Mouse (Mus musculus) midbrain, postnatal 0 days (tissue): ENCODE results near the gene Rnf31. TPM values are rescaled to one million over a fixed set of nuclear protein-coding genes. Genes with fewer than 3 reads are reported as not detected.

ENCODE experiments used
- ATAC-seq: fragments of 200-750 bp; cut with Nextera tagmentation; 2 replicates; pipeline ENCODE4 v1.8.0; 2017; ENCODE audit warnings: moderate number of reproducible peaks, mild to moderate bottlenecking, moderate TSS enrichment, moderate library complexity; ENCODE audit not compliant: low FRiP score
- DNase-seq: peaks from one replicate; pipeline ENCODE4 v3.0.0-alpha.2; 2015; ENCODE audit warnings: low spot score
- H3K27ac ChIP-seq: fragments of 300-500 bp; sonication (generic); 2 replicates; pipeline ENCODE4 v1.5.1; 2014; ENCODE audit warnings: low read depth, mild to moderate bottlenecking, low read length, mixed read lengths
- H3K27me3 ChIP-seq: fragments of 300-500 bp; sonication (generic); 2 replicates; pipeline ENCODE4 v1.6.1; 2014; ENCODE audit warnings: low read length, control low read depth, mixed read lengths; ENCODE audit not compliant: insufficient read depth
- H3K36me3 ChIP-seq: fragments of 300-500 bp; sonication (generic); 2 replicates; pipeline ENCODE4 v1.6.1; 2014; ENCODE audit warnings: low read length, control low read depth, mixed read lengths; ENCODE audit not compliant: insufficient read depth
- H3K4me1 ChIP-seq: fragments of 300-500 bp; sonication (generic); 2 replicates; pipeline ENCODE4 v1.6.1; 2014; ENCODE audit warnings: mild to moderate bottlenecking, control low read depth, antibody characterized with exemption, low read length, mixed read lengths; ENCODE audit not compliant: insufficient read depth
- H3K4me2 ChIP-seq: fragments of 300-500 bp; sonication (generic); 2 replicates; pipeline ENCODE4 v1.6.1; 2014; ENCODE audit warnings: low read depth, mild to moderate bottlenecking, low read length, mixed read lengths; ENCODE audit not compliant: poor library complexity, severe bottlenecking
- H3K4me3 ChIP-seq: fragments of 300-500 bp; sonication (generic); 2 replicates; pipeline ENCODE4 v1.5.1; 2014; ENCODE audit warnings: low read depth, mild to moderate bottlenecking, low read length, moderate library complexity
- H3K9ac ChIP-seq: fragments of 300-500 bp; sonication (generic); replicated peaks from 2 replicates; pipeline ENCODE4 v1.6.1; 2014; ENCODE audit warnings: mild to moderate bottlenecking, low read length, moderate library complexity, mixed read lengths; ENCODE audit not compliant: poor library complexity, severe bottlenecking
- H3K9me3 ChIP-seq: fragments of 300-500 bp; sonication (generic); 2 replicates; pipeline ENCODE4 v1.6.1; 2016; ENCODE audit warnings: low read length, control low read depth
- CTCF ChIP-seq: IDR thresholded peaks from 2 replicates; pipeline ENCODE4 v1.5.1; 2016; ENCODE audit warnings: antibody characterized with exemption, mild to moderate bottlenecking
- WGBS: fragments of 180-500 bp; shearing (Covaris S2); extraction: QIAGEN DNeasy Blood & Tissue Kit; methylation state at CpG from one replicate; pipeline ENCODE4 v1.1.7; 2014; 5-methylcytosine and 5-hydroxymethylcytosine counted together
- polyA plus RNA-seq: library from polyadenylated mRNA; unstranded; fragments of >200 nt; fragmentation: Nextera tagmentation; extraction: Ambion mirVana; gene quantifications from 2 replicates; pipeline ENCODE4 v1.2.1, GENCODE M21; 2015
- total RNA-seq: library from RNA; depleted of rRNA; stranded (reverse); fragments of >200 nt; gene quantifications from 2 replicates; pipeline ENCODE4 v1.2.3, GENCODE M21; 2014

The Rnf31 gene
- total and polyA plus RNA-seq, 2 experiments from 2014 or later, result 20.4 to 26.7 TPM

DNA sequence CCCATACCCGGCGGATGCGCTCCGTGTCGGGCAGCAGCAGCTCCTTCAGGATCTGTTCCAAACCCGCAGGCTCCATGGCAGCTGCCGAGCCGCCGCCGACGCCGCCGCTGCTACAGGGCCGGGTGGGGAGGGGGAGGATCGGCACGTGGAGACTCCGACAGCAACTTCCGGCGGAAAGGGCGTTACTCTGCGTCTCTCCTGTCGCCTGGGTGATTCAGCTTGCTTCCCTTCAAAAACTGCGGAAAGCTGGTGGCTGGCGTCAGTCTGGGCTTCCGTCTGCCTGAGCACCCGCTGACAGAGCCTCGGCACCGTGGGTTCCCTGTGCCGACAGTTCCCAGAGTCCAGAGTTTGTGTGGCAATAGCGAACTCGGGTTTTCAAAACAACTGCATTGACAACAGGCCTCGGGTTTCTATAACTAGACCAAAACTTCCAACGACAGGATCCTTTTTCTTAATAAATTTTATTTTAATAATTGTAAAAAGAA, 44.1 kb downstream of the Rnf31 start, which contains the start of gene Ipo4:
TSS of gene Ipo4 (minus strand) at position 435 of the 485 bp plus-strand sequence.
- TF ChIP-seq CTCF, result no peak
- H3K9me3 ChIP-seq, result no peaks in the 10 kb centered on the region
- H3K4me2 ChIP-seq, result peak within 1 kb of the TSS; percentile 91
- peaks cover 56% of the 10 kb centered on the region for H3K36me3 ChIP-seq
- H3K27me3 ChIP-seq, result no peaks in the 10 kb centered on the region
- peak within 1 kb of the TSS; percentile 71 for H3K4me3 ChIP-seq
- peak within 1 kb of the TSS; percentile 80 for H3K9ac ChIP-seq
- DNase-seq, result peak; percentile 95
- peak within 1 kb of the TSS; percentile 63 for H3K27ac ChIP-seq
- peak; percentile 88 for ATAC-seq
- 2% methylated on average over 33 of the region's 33 CpGs for WGBS
- peaks cover 6% of the 10 kb centered on the region; the same call in 1 of the 2 replicates for H3K4me1 ChIP-seq

DNA sequence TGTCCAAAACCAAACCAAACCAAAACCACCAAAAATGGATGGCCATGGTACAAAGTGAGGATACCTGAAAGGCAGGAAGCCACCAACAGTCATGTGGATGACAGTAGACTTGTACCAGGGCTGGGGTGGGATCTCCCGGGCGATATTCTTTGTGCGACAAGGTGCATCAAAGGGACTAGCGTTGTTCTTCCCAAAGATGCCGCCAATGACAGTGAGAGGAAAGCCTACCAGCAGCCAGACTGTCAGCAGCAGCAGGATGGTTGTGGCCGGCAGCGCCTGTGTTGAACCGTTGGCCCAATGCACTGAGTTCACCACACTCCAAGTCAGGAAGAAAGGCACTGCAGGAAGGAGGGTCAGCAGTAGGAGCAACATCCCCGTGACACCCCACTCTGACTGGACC, 46.3 kb downstream of the Rnf31 start, which contains the start of gene Gm49378:
TSS of gene Gm49378 (minus strand) at position 101 of the 400 bp plus-strand sequence.
- H3K4me2 ChIP-seq, result no peak within 1 kb of the TSS
- WGBS, result 95% methylated on average over 9 of the region's 9 CpGs
- H3K27ac ChIP-seq, result no peak within 1 kb of the TSS
- no peak for ATAC-seq
- TF ChIP-seq CTCF, result no peak
- DNase-seq, result no peak
- no peaks in the 10 kb centered on the region for H3K9me3 ChIP-seq
- no peak within 1 kb of the TSS for H3K9ac ChIP-seq
- H3K4me3 ChIP-seq, result no peak within 1 kb of the TSS
- H3K36me3 ChIP-seq, result peaks cover 42% of the 10 kb centered on the region
- peaks cover 6% of the 10 kb centered on the region; the same call in 1 of the 2 replicates for H3K4me1 ChIP-seq
- no peaks in the 10 kb centered on the region for H3K27me3 ChIP-seq

DNA sequence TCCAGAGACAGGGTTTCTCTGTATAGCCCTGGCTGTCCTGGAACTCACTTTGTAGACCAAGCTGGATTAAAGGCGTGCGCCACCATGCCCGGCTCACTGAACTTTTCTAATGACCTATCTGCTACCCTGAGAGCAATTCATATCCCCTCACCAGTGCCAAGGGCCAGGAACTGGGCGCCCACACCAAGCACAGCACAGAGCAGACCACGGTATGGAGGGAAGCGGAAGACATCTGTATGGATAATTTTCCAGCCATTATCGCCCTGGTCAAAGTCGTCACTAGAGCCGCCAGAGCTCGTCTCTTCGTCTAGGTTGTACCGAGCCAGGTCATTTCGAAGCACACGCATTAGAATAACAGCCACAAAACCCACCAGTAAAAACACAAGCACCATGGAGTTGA, 49.3 kb downstream of the Rnf31 start:
- 97% methylated on average over 14 of the region's 14 CpGs for WGBS
- DNase-seq, result no peak
- no peak overlapping the region for H3K9ac ChIP-seq

DNA sequence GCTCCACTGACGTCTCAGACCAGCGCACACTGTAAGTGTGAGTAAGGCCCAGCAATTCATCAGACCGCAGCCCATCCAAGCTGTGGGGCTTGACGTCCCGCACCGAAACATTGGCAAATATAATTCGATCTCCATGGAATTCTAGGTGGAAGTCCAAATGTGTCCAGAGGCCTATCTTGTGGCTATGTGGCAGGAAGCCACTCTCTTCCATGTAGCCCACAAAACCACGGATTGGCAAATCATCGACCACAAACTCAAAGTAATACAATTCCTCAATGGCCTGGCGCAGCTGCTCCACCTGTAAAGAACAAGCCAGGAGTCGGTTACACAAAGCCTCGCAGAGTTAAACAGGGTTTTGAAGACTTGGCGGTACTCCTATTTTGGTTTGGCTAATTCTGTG, 49.8 kb downstream of the Rnf31 start:
- no peak for ATAC-seq
- no peak overlapping the region for H3K4me3 ChIP-seq
- H3K9ac ChIP-seq, result no peak overlapping the region
- H3K27ac ChIP-seq, result no peak overlapping the region
- H3K36me3 ChIP-seq, result peaks cover 30% of the 10 kb centered on the region
- TF ChIP-seq CTCF, result no peak
- H3K4me2 ChIP-seq, result no peak overlapping the region
- DNase-seq, result no peak
- no peaks in the 10 kb centered on the region for H3K27me3 ChIP-seq
- 0 out of 2 replicates have a peak, but pooled peaks cover 6% of the 10 kb centered on the region for H3K4me1 ChIP-seq
- H3K9me3 ChIP-seq, result no peaks in the 10 kb centered on the region
- 96% methylated on average over 13 of the region's 13 CpGs for WGBS

More for the DNA sequence above, 49.3 kb downstream of the Rnf31 start:
- no peaks in the 10 kb centered on the region for H3K27me3 ChIP-seq
- no peak overlapping the region for H3K4me2 ChIP-seq
- H3K4me1 ChIP-seq, result 0 out of 2 replicates have a peak, but pooled peaks cover 6% of the 10 kb centered on the region
- no peak overlapping the region for H3K4me3 ChIP-seq
- no peak overlapping the region for H3K27ac ChIP-seq
- no peak for TF ChIP-seq CTCF
- H3K9me3 ChIP-seq, result no peaks in the 10 kb centered on the region
- peaks cover 30% of the 10 kb centered on the region for H3K36me3 ChIP-seq
- no peak for ATAC-seq

DNA sequence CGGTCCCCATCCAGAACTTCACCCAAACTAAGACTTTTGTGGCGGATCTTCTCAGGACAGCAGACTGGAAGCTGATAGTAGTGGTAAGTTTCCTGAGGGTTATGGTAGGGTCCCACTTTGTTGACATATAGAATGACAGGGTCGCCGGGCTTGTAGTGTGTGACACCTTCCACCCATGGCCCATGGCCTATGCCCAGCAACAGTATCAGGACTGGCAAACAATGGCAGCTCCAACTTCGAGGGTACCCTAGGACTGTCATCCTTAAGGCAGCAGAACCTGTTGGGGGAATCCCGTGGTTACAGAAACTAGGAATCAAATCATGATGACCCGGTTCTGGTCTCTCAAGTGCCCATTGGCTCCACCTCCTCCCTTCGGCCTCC, 51.2 kb downstream of the Rnf31 start:
- H3K36me3 ChIP-seq, result peaks cover 24% of the 10 kb centered on the region
- peak overlapping the region; percentile 97 for H3K4me3 ChIP-seq
- no peaks in the 10 kb centered on the region for H3K9me3 ChIP-seq
- DNase-seq (no peak), ATAC-seq (no peak; the same call in 1 of the 2 replicates)
- peak overlapping the region; percentile 94 for H3K9ac ChIP-seq
- 0 out of 2 replicates have a peak, but pooled peaks cover 6% of the 10 kb centered on the region for H3K4me1 ChIP-seq
- TF ChIP-seq CTCF, result no peak
- peak overlapping the region; percentile 96 for H3K27ac ChIP-seq
- WGBS, result 19% methylated on average over 8 of the region's 8 CpGs
- H3K27me3 ChIP-seq, result no peaks in the 10 kb centered on the region
- peak overlapping the region; percentile 77 for H3K4me2 ChIP-seq

DNA sequence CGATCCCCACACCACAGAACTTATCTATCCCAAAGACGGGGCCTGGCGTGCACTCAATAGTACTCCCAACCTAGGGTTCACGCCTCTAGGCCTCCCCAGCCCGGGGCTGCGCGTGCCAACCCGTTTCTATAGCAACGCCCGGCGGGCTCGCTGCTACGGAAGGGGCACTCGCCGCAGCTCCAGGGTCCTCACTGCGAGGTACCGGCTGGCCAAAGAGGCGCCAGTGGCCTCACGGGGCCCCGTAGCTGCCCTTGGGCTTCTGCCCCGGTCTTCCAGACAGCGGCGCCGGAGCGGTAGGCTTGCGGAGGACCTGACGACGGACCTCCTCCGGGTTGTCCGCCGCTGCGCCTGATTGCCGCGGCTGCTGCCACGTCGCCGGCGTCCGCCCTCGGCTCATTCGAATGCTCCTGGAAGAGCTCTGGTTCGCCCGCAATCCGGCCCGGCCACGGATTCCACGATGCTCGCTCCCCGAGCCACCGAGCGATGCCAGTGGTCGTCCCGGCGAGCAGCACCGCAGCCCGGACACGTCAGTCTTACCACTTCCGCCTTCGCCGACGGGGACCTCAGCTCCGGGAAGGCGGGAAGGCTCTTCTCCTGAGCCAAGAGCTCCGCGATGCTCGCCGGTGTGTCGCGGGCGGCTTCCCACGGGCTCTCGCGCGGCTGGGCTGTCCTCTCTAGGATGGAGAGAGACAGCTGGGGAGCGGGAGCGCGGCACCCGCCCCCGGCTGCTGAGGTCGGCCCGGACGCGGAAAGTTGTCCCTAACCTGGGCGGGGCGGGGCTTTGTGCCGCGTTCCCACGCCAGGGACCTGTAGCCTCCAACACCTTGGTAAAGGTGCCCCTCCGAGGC, 51.8 kb downstream of the Rnf31 start, which contains the start of gene Tm9sf1:
TSS of gene Tm9sf1 (minus strand) at position 747 of the 848 bp plus-strand sequence.
- Histone ChIP-seq H3K4me1 (0 out of 2 replicates have a peak, but pooled peaks cover 6% of the 10 kb centered on the region), H3K27me3 (no peaks in the 10 kb centered on the region), H3K27ac (peak within 1 kb of the TSS; percentile 96), H3K9me3 (no peaks in the 10 kb centered on the region), H3K4me3 (peak within 1 kb of the TSS; percentile 97), H3K9ac (peak within 1 kb of the TSS; percentile 94), H3K4me2 (peak within 1 kb of the TSS; percentile 77), H3K36me3 (peaks cover 22% of the 10 kb centered on the region)
- DNase-seq, result peak; percentile 80
- peak; percentile 11; the same call in 1 of the 2 replicates for TF ChIP-seq CTCF
- WGBS, result under 1% methylated on average over 89 of the region's 89 CpGs
- ATAC-seq, result peak; percentile 87
